Mouse (Mus musculus): ENCODE measurements around the gene Lims1.

Lims1 gene

GRCm38 (mm10) chr10:58446384-58447279 lies 123.4 kb downstream of the Lims1 start, which contains the start of gene Ranbp2:
Ranbp2 (plus strand) TSS chr10:58446920.
- DNase-seq (ENCODE audit: low spot score in 2 of 2) = peak; percentile 98

GRCm38 (mm10) chr10:58447280-58447781 lies 124.1 kb downstream of the Lims1 start:
- DNase-seq (ENCODE audit: low spot score in 2 of 2) = no peak

- no peak for DNase-seq (ENCODE audit: low spot score in 2 of 2)
Observed at GRCm38 (mm10) chr10:58451575-58451974, 128.3 kb downstream of the Lims1 start.

- DNase-seq (ENCODE audit: low spot score in 2 of 2) = no peak
Observed at GRCm38 (mm10) chr10:58452185-58452584, 128.9 kb downstream of the Lims1 start.

GRCm38 (mm10) chr10:58459896-58460295 lies 136.6 kb downstream of the Lims1 start:
- DNase-seq (ENCODE audit: low spot score in 2 of 2) = no peak

Data from right cerebral cortex, postnatal 36 days (tissue).